Mouse (Mus musculus) layer of hippocampus, postnatal 25 days (tissue): ENCODE data around the gene Il11ra1. TPM values are rescaled to one million over a fixed set of nuclear protein-coding genes. Genes with fewer than 3 reads are reported as not detected.
A peak's percentile ranks its signal among the peaks of the same experiment; 100 is the strongest.
"Not testable (repeated sequence)": the region's sequence is repeated elsewhere in the genome, so short reads cannot be mapped to it uniquely, and the experiment has no call there.

ENCODE experiments used
- DNase-seq, 2 experiments: peaks; one replicate each; pipeline ENCODE4 v3.0.0; 2022; ENCODE audit warnings: mixed read lengths in 2 of 2, low spot score in 1 of 2; ENCODE audit errors: extremely low spot score in 1 of 2
- total RNA-seq, 2 experiments: library from RNA; stranded (reverse); gene quantifications; 2 replicates each; pipeline ENCODE4 v1.2.3; 2021

Il11ra1 gene
- total RNA-seq, 2 experiments from 2014 or later = 40.0 to 44.8 TPM

- peak; percentile 61 to 66 for DNase-seq
These were observed 40.8 kb downstream of the Il11ra1 start for GRCm38 (mm10) chr4:41740380-41741157.

GRCm38 (mm10) chr4:41741158-41741560 lies 41.4 kb downstream of the Il11ra1 start:
- peak; percentile 79 to 85 for DNase-seq

- no peak for DNase-seq
These were observed 44.3 kb downstream of the Il11ra1 start for GRCm38 (mm10) chr4:41744131-41744530.

- no peak for DNase-seq
These were observed 45.2 kb downstream of the Il11ra1 start for GRCm38 (mm10) chr4:41745021-41745420.

DNA sequence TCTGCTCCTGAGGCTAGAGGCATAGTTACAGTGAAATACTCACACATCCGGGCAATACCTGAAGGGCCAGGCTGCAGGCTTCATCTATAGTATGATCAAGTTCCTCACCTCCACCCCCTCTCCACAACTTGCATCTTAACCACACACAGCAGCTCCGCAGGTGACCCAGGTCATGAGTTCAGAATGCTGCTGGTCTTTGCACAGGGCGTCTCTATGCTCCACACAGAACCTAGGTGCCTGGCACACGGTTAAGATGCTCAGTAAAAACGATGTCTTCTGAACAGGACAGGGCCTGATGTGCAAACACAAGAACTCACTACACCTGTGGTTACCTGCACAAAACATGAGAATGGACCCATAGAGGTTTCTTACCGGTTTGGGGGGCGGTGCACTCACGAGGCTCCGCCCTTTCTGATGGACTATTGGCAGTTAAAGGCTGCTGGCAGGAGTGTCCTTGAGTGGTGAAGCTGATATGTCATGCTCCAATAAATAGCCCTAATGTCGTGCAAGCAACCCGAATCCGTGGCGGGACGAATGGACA lies 55.1 kb downstream of the Il11ra1 start, which contains the start of gene Galt:
Gene Galt (plus strand): TSS at position 432 of the 541 bp plus-strand sequence.
- no peak for DNase-seq

DNA sequence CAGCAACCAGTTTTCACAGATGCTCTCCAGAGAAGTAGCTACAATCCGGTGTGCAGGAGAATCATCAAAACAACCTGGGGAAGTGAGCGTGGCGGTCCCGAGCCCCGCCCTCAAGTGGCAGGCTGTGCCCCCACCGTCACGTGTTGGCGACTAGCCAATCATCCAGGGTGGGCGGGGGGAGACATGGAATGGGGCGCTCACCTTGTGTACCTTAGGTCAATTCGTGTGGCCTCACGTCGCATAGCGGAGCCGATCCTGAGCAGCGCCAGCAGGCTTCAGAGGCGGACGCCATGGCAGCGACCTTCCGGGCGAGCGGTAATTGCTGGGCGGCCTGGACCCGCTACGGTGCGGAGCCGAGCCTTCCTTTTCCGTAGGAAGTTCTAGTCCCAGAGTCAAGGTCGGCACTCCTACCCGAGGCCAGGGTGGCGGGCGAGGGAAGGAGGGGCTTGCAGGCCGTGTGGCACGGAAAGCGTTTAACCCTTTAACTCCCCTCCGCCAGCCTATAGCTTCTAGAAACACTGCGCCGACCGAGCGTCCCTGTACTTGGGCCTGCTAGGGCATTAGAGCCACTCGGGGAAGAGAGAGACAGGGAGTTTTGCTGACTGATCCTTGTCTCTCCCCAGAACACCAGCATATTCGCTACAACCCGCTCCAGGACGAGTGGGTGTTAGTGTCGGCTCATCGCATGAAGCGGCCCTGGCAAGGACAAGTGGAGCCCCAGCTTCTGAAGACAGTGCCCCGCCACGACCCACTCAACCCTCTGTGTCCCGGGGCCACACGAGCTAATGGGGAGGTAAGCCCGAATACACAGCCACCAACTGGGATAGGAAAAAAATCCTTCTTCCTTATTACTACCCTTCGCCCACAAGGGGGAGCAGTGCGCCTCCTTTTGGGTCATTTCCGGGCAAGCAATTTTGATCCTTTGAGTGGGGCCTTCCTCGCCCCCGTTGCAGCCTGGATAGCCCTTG lies 55.8 kb downstream of the Il11ra1 start, which contains the start of gene Sigmar1:
Gene Sigmar1 (minus strand): TSS at position 820 of the 968 bp plus-strand sequence.
- DNase-seq = peak; percentile 75 to 79

DNA sequence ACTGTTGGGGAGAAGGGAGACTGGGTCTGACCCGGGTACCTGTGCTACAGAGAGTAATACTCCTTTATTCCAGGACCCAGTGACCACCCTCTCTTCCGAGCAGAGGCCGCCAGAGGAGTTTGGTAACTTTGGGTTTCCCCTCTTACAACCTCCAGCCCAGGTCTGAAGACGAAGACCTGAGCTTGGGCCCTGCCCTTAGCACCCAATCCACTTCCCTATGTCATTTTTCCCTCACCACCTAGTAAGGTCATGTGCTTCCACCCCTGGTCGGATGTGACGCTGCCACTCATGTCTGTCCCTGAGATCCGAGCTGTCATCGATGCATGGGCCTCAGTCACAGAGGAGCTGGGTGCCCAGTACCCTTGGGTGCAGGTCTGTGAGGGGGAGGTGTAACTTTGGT lies 56.7 kb downstream of the Il11ra1 start:
- no peak for DNase-seq

DNA sequence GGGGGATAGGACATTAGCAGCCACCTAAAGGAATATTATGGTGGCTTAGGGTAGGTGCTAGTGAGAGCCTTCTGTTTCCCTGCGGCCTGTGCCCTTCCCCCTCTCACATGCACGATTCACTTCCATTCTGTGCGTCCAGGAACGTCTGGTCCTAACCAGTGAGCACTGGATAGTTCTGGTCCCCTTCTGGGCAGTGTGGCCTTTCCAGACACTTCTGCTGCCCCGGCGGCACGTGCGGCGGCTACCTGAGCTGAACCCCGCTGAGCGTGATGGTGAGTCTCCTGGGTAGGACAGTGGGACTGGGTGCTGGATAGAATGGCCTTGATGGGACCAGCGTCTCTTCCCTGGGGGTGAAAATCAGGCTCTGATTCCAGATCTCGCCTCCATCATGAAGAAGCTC lies 57.5 kb downstream of the Il11ra1 start:
- DNase-seq = no peak

DNA sequence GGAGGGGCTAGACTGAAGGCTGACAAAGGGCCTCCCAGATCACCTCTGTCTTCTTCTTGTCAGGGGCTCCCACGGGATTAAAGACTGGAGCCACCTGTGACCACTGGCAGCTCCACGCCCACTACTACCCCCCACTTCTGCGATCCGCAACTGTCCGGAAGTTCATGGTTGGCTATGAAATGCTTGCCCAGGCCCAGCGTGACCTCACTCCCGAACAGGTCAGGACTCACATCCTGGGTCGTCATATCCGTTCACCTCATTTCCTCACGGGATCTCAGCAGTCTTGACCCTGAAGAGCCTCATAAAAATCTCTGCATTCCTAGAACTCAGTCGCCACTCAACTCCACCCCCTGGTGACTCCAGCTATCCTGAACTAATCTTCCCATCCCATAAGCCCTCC lies 58.2 kb downstream of the Il11ra1 start:
- DNase-seq = no peak

DNA sequence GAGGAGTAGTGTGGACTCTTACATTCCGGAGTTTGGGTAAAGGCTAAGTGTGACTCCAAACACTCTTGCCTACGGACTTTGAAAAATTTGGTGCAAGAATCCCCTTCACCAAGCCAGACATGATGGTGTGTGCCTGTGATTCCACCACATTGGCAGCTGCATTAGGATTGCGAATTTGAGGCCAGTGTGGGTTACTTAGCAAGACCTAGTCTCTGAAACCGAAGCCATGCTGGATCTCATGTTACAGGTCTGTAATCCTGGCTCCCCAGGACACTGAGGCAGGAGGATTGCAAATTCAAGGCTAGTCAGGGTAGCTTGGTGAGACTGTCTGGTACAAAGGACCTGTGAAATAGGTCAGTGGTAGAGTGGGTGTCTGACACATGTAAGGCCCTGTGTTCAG lies 58.9 kb downstream of the Il11ra1 start:
- DNase-seq = no peak

DNA sequence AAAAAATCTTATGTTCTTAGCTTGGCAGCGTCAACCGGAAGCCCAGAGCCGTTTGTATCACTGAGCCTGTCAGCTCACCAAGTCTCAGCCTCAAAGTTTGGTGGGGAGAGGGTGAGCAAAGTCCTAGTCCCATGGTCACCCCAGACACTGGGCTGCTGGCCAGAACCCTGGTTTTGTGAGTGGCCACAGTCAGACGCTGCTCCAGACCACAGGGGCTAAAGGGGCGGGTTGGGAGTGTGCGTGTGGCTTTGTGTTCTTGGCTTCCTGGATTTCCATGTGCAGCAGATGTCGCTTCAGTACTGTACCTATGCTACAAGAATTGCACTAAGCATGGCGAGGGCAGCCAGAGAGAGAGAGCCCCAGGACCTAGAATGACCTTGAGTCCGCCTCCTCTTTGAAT lies 59.4 kb downstream of the Il11ra1 start:
- no peak for DNase-seq

DNA sequence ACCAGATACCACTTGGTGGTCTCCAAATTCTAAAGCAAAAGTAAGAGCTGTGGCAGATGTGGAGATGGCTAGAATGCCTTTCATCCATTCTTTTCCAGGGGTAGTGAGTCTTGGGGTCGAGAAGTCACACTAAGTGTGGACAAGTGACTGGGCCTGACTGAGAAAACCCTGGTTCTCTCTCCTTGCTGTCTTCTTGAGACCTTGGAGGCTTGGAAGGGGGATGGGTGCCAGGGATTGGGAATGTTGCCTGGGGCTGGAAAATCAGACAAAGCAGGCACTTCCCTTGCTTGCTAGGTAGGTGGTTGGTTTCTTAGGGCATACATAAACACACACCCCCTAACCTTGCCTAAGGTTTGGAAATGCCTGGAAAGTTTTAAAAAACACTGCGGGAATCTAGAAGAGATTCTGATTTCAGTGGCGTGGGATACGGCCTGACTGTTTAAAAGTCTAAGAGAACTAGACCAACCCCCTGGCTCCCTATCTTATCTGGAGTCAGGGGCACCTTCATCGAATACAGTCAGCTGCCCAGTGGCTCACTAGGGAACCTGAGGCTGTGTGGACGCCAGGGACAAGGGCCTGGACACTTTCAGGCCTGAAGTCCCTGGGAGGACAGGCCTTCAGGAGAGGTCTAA lies 60.0 kb downstream of the Il11ra1 start:
- no peak for DNase-seq

DNA sequence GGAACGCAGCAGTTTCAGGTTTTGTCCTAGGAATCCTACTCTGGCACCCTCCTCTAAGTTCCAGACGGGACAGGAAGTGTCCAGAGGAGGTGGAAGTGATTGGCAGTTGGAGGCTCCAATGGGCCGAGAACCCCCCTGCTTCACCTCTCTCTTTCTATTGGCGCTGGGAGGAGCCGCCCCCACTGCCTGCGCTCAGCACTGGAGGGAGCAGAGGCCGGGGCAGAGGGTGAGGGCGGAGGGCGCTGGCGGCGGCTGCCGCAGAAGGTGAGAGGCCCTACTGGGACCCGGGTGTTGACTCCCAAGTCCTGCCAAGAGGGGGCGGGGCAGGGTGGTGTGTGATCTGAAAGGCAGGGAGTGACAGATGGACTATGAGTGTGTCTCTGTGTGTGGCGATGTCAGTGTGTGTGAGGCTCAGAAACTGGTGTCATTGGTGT lies 60.5 kb downstream of the Il11ra1 start:
- peak; percentile 44 to 52 for DNase-seq

GRCm38 (mm10) chr4:41760911-41761310 lies 61.1 kb downstream of the Il11ra1 start:
- DNase-seq = no peak

DNA sequence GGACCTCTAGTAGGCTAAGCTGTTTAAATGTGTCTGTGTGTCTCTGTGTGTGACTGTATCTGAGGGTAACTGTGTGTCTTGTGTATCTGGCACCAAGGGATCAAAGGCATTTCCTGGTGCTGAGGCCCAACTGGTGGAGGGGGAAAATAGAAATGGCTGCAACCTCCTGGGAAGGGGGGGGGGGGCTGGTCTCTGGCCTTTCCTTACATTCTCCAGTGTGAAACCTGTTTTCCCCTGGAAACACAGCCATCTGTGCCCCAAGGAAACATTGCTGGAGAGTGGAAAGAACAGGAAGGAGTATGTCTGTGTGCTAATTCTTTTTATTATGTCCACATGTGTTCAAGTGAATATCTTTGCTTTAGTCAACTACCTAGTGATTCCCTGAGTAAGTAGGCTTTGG lies 61.9 kb downstream of the Il11ra1 start:
- no peak for DNase-seq

DNA sequence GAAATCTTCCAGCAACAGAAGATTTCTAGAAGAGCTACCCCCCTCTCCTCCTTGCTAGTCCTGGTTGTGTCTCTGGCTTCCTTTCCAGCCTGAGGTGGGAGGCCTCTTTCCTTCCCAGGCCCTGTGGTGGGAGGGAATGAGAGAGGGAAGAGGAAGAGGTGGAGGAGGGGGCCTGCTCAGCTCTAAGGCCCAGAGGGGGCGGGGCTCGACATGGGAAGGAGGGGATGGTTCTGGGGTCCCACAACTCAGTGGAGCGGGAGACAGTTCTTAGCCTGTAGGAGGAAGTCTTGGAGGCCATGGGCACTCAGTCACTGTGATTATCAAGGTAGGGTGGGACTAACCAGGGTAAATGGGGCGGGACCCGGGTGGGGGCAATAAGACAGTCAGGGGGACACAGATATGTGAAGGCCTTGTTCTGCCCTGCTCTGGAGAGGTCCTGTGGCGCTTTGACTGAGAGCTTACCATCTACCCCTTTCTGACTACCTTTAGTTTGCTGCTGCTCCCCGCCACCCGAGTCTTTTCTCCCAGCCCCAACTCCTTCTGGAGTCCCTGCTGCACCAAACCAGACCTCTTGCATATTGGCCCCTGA lies 62.4 kb downstream of the Il11ra1 start:
- DNase-seq = no peak

- peak in 1 of 2 experiments; percentile 44 for DNase-seq
These were observed 62.9 kb downstream of the Il11ra1 start for GRCm38 (mm10) chr4:41762688-41763114.

- DNase-seq = not testable (repeated sequence)
These were observed 63.4 kb downstream of the Il11ra1 start for GRCm38 (mm10) chr4:41763176-41763575.

GRCm38 (mm10) chr4:41767301-41767700 lies 67.5 kb downstream of the Il11ra1 start:
- DNase-seq = not testable (repeated sequence)

- DNase-seq = not testable (repeated sequence)
These were observed 73.2 kb downstream of the Il11ra1 start for GRCm38 (mm10) chr4:41772946-41773345.
